Mouse (Mus musculus): ENCODE measurements around the gene Hlcs. TPM values are rescaled to one million over a fixed set of nuclear protein-coding genes. Genes with fewer than 3 reads are reported as not detected.

Gene Hlcs
- polyA plus RNA-seq, 1 experiment from 2014 or later = 7.0 TPM

DNA sequence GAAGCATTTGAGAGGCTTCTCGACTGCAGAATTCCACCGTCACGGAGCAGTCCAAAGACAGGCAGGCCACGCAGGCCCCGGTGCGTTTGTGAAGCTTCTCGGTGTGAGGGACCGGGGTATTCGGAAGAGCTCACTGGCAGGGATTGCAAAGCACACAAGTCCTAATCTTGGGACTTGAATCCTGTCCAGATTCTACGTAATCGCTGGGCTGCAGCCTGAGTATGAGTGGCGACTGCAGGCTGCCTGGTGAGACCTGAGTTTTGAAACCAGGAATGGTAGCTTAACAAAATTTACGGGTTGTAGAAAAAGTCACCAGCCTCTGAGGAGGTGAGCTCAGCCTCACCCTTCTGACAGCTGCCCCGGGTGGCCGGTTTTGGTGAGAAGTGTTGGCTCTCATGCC is 64.7 kb downstream of the Hlcs start:
- H3K36me3 ChIP-seq (ENCODE audit: control insufficient read depth, insufficient read depth, low read length) = no peaks in the 10 kb centered on the region
- ATAC-seq (ENCODE audit: low FRiP score, low TSS enrichment) = no peak
- no peak for TF ChIP-seq CTCF (IDR thresholded peaks at IDR 0.05; ENCODE audit: low read depth)
- no peak for TF ChIP-seq EP300 (optimal IDR thresholded peaks at IDR 0.05)
- H3K4me2 ChIP-seq (replicated peaks; ENCODE audit: low read depth) = no peak overlapping the region
- 77% methylated on average over 15 of the region's 15 CpGs for WGBS
- H3K4me1 ChIP-seq (replicated peaks; ENCODE audit: control insufficient read depth, insufficient read depth) = no peaks in the 10 kb centered on the region
- H3K9me3 ChIP-seq (ENCODE audit: control insufficient read depth, low read length) = no peaks in the 10 kb centered on the region
- H3K27ac ChIP-seq (replicated peaks) = no peak overlapping the region
- H3K4me3 ChIP-seq (ENCODE audit: low read depth, low read length) = no peak overlapping the region
- no peak for DNase-seq (ENCODE audit: low spot score)
- no peaks in the 10 kb centered on the region for H3K27me3 ChIP-seq (ENCODE audit: control insufficient read depth, insufficient read depth, low read length)
- no peak overlapping the region for H3K9ac ChIP-seq (ENCODE audit: low read length)

- ATAC-seq (ENCODE audit: low FRiP score, low TSS enrichment) = no peak
- WGBS = 90% methylated on average over 8 of the region's 8 CpGs
- no peaks in the 10 kb centered on the region for H3K4me1 ChIP-seq (replicated peaks; ENCODE audit: control insufficient read depth, insufficient read depth)
- DNase-seq (ENCODE audit: low spot score) = no peak
- H3K9me3 ChIP-seq (ENCODE audit: control insufficient read depth, low read length) = no peaks in the 10 kb centered on the region
- no peak overlapping the region for H3K4me2 ChIP-seq (replicated peaks; ENCODE audit: low read depth)
- no peaks in the 10 kb centered on the region for H3K27me3 ChIP-seq (ENCODE audit: control insufficient read depth, insufficient read depth, low read length)
- TF ChIP-seq CTCF (IDR thresholded peaks at IDR 0.05; ENCODE audit: low read depth) = no peak
- TF ChIP-seq EP300 (optimal IDR thresholded peaks at IDR 0.05) = no peak
- H3K9ac ChIP-seq (ENCODE audit: low read length) = no peak overlapping the region
- no peak overlapping the region for H3K4me3 ChIP-seq (ENCODE audit: low read depth, low read length)
- H3K27ac ChIP-seq (replicated peaks) = no peak overlapping the region
- H3K36me3 ChIP-seq (ENCODE audit: control insufficient read depth, insufficient read depth, low read length) = no peaks in the 10 kb centered on the region
Observed at GRCm38 (mm10) chr16:94246976-94247375, 66.4 kb downstream of the Hlcs start.

- 84% methylated on average over 17 of the region's 17 CpGs for WGBS
- no peaks in the 10 kb centered on the region for H3K9me3 ChIP-seq (ENCODE audit: control insufficient read depth, low read length)
- ATAC-seq (ENCODE audit: low FRiP score, low TSS enrichment) = no peak
- no peak overlapping the region for H3K9ac ChIP-seq (ENCODE audit: low read length)
- no peak overlapping the region for H3K4me3 ChIP-seq (ENCODE audit: low read depth, low read length)
- no peaks in the 10 kb centered on the region for H3K27me3 ChIP-seq (ENCODE audit: control insufficient read depth, insufficient read depth, low read length)
- H3K36me3 ChIP-seq (ENCODE audit: control insufficient read depth, insufficient read depth, low read length) = no peaks in the 10 kb centered on the region
- H3K4me2 ChIP-seq (replicated peaks; ENCODE audit: low read depth) = no peak overlapping the region
- H3K27ac ChIP-seq (replicated peaks) = no peak overlapping the region
- H3K4me1 ChIP-seq (replicated peaks; ENCODE audit: control insufficient read depth, insufficient read depth) = no peaks in the 10 kb centered on the region
- TF ChIP-seq CTCF (IDR thresholded peaks at IDR 0.05; ENCODE audit: low read depth) (no peak), EP300 (optimal IDR thresholded peaks at IDR 0.05) (no peak)
- no peak for DNase-seq (ENCODE audit: low spot score)
Observed at GRCm38 (mm10) chr16:94246058-94246784, 67.2 kb downstream of the Hlcs start.

DNA sequence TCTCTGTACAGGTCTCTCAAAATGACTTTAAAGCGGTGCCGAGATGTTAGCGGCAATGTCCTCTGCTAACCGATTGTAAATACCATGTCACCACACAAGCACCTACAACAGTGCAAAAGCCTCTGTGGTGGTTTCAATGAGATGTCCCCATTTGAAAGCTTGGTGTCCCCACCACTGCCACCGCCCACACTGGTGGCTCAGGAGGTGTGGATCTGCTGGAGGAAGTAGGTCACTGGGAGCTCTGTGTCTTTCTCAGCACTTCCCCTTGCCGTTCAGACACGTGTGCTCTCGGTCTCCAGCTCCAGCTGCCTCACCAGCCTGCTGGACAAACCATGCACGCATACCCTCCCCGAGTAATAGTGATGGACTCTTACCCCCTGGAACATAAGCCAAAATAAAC is 72.2 kb downstream of the Hlcs start:
- Histone ChIP-seq H3K4me1 (replicated peaks; ENCODE audit: control insufficient read depth, insufficient read depth) (no peaks in the 10 kb centered on the region), H3K27me3 (ENCODE audit: control insufficient read depth, insufficient read depth, low read length) (no peaks in the 10 kb centered on the region), H3K36me3 (ENCODE audit: control insufficient read depth, insufficient read depth, low read length) (no peaks in the 10 kb centered on the region), H3K27ac (replicated peaks) (no peak overlapping the region), H3K9me3 (ENCODE audit: control insufficient read depth, low read length) (no peaks in the 10 kb centered on the region), H3K9ac (ENCODE audit: low read length) (no peak overlapping the region), H3K4me3 (ENCODE audit: low read depth, low read length) (no peak overlapping the region), H3K4me2 (replicated peaks; ENCODE audit: low read depth) (no peak overlapping the region)
- DNase-seq (ENCODE audit: low spot score) (no peak), ATAC-seq (ENCODE audit: low FRiP score, low TSS enrichment) (no peak)
- WGBS = 92% methylated on average over 10 of the region's 10 CpGs
- no peak for TF ChIP-seq EP300 (optimal IDR thresholded peaks at IDR 0.05)
- no peak for TF ChIP-seq CTCF (IDR thresholded peaks at IDR 0.05; ENCODE audit: low read depth)

DNA sequence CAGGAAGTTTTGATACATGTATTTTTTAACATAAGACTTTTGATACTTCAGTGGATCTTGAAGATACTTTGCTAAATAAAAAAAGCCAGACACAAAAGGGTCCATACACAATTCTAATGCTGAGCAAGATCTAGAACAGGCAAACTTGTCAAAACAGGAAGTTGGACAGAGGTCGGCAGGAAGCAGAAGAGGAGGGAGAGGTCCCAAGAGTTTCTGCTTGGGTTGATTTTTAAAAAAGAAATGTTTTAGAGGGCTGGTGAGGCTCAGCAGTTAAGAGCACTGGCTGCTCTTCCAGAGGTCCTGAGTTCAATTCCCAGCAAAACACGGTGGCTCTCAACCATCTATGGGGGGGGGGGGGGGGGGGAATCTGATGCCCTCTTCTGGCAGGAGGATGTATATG is 73.2 kb downstream of the Hlcs start:
- no peak overlapping the region for H3K9ac ChIP-seq (ENCODE audit: low read length)
- no peaks in the 10 kb centered on the region for H3K27me3 ChIP-seq (ENCODE audit: control insufficient read depth, insufficient read depth, low read length)
- H3K4me3 ChIP-seq (ENCODE audit: low read depth, low read length) = no peak overlapping the region
- H3K27ac ChIP-seq (replicated peaks) = no peak overlapping the region
- H3K36me3 ChIP-seq (ENCODE audit: control insufficient read depth, insufficient read depth, low read length) = no peaks in the 10 kb centered on the region
- ATAC-seq (ENCODE audit: low FRiP score, low TSS enrichment) (no peak), DNase-seq (ENCODE audit: low spot score) (no peak)
- H3K4me1 ChIP-seq (replicated peaks; ENCODE audit: control insufficient read depth, insufficient read depth) = no peaks in the 10 kb centered on the region
- no peak overlapping the region for H3K4me2 ChIP-seq (replicated peaks; ENCODE audit: low read depth)
- TF ChIP-seq EP300 (optimal IDR thresholded peaks at IDR 0.05) (no peak), CTCF (IDR thresholded peaks at IDR 0.05; ENCODE audit: low read depth) (peak; percentile 44)
- 40% methylated on average over 2 of the region's 2 CpGs for WGBS
- H3K9me3 ChIP-seq (ENCODE audit: control insufficient read depth, low read length) = no peaks in the 10 kb centered on the region

DNA sequence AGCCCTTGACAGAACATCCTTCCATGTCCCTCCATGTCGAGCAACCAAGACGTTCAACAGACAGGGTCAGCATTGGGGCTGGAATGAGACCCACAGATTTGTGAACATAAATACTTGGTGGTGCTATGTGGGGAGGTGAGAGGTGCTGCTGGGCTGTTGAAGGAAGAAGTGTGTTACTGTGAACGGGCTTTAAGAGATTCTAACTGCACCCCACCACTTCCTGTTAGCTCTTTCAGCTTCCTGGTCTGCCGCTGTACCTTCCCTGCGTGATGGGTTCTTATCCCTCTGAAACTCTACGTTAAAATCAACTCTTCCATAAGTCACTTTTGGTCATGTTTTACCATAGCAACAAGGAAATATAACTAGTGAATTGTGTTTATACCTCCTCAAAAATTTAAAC is 73.8 kb downstream of the Hlcs start:
- Histone ChIP-seq H3K27me3 (ENCODE audit: control insufficient read depth, insufficient read depth, low read length) (no peaks in the 10 kb centered on the region), H3K27ac (replicated peaks) (no peak overlapping the region), H3K4me2 (replicated peaks; ENCODE audit: low read depth) (no peak overlapping the region), H3K36me3 (ENCODE audit: control insufficient read depth, insufficient read depth, low read length) (no peaks in the 10 kb centered on the region), H3K9me3 (ENCODE audit: control insufficient read depth, low read length) (no peaks in the 10 kb centered on the region), H3K9ac (ENCODE audit: low read length) (no peak overlapping the region), H3K4me3 (ENCODE audit: low read depth, low read length) (no peak overlapping the region), H3K4me1 (replicated peaks; ENCODE audit: control insufficient read depth, insufficient read depth) (no peaks in the 10 kb centered on the region)
- 78% methylated on average over 6 of the region's 6 CpGs for WGBS
- no peak for ATAC-seq (ENCODE audit: low FRiP score, low TSS enrichment)
- TF ChIP-seq CTCF (IDR thresholded peaks at IDR 0.05; ENCODE audit: low read depth) (no peak), EP300 (optimal IDR thresholded peaks at IDR 0.05) (no peak)
- no peak for DNase-seq (ENCODE audit: low spot score)
